Mouse (Mus musculus) CH12.LX (cell line): Measurements from ENCODE around the gene Tank. TPM values are rescaled to one million over a fixed set of nuclear protein-coding genes. Genes with fewer than 3 reads are reported as not detected.

Source experiments
- DNase-seq: peaks from one replicate; pipeline ENCODE4 v3.0.0-alpha.2; 2013; ENCODE audit errors: extremely low read depth
- H3K27ac ChIP-seq: 2 replicates; pipeline ENCODE4 v1.5.1; 2012; ENCODE audit warnings: low read depth, mild to moderate bottlenecking, control low read depth, moderate library complexity; ENCODE audit not compliant: insufficient read depth
- H3K27me3 ChIP-seq: replicated peaks from 2 replicates; pipeline ENCODE3; 2012; ENCODE audit warnings: inconsistent platforms
- H3K36me3 ChIP-seq, 2 experiments: replicated peaks in 1 of 2; 2 replicates each; pipeline versions ENCODE3 to v1.6.1; 2012; ENCODE audit warnings: inconsistent platforms in 1 of 2, low read length in 1 of 2, mild to moderate bottlenecking in 1 of 2, mixed read lengths in 1 of 2, moderate library complexity in 1 of 2; ENCODE audit not compliant: control insufficient read depth in 1 of 2, insufficient read depth in 1 of 2
- H3K4me1 ChIP-seq, 2 experiments: 2 replicates each; pipeline ENCODE4 v1.6.1; 2012; ENCODE audit warnings: inconsistent platforms in 1 of 2, moderate library complexity in 1 of 2; ENCODE audit not compliant: insufficient read depth in 2 of 2, control insufficient read depth in 1 of 2
- H3K4me2 ChIP-seq: 2 replicates; pipeline ENCODE4 v1.6.1; 2012; ENCODE audit warnings: low read depth, mild to moderate bottlenecking, control low read depth; ENCODE audit not compliant: poor library complexity, insufficient read depth, severe bottlenecking
- H3K4me3 ChIP-seq, 3 experiments: fragments of 150-350 bp in 1 of 3; sonication (generic) in 1 of 3; replicated peaks in 1 of 3; 2 replicates each; pipeline versions ENCODE3 to v1.5.1; 2011 to 2012; ENCODE audit warnings: low read depth in 2 of 3, low read length in 2 of 3, mild to moderate bottlenecking in 2 of 3, moderate library complexity in 2 of 3, control low read depth in 1 of 3, improper control_type of control experiment in 1 of 3, inconsistent platforms in 1 of 3, mixed read lengths in 1 of 3; ENCODE audit not compliant: poor library complexity in 1 of 3
- H3K79me2 ChIP-seq: replicated peaks from 2 replicates; pipeline ENCODE4 v1.6.1; 2012; ENCODE audit warnings: mild to moderate bottlenecking, moderate library complexity; ENCODE audit not compliant: control insufficient read depth, poor library complexity, insufficient read depth, severe bottlenecking; ENCODE audit errors: extremely low read depth
- H3K9ac ChIP-seq: 2 replicates; pipeline ENCODE4 v1.6.1; 2012; ENCODE audit warnings: low read depth, mild to moderate bottlenecking, control low read depth, moderate library complexity; ENCODE audit not compliant: insufficient read depth
- H3K9me3 ChIP-seq: replicated peaks from 2 replicates; pipeline ENCODE3; 2012; ENCODE audit warnings: low read length, inconsistent platforms, mixed read lengths
- BHLHE40 ChIP-seq: IDR thresholded peaks from 2 replicates; pipeline ENCODE4 v1.6.1; 2011; ENCODE audit warnings: mild to moderate bottlenecking, low read depth, low read length, improper control_type of control experiment
- CHD1 ChIP-seq: IDR thresholded peaks from 2 replicates; pipeline ENCODE4 v1.6.1; 2012; ENCODE audit warnings: low read depth, low read length, improper control_type of control experiment, inconsistent platforms
- CHD2 ChIP-seq: IDR thresholded peaks from 2 replicates; pipeline ENCODE4 v1.6.1; 2011; ENCODE audit warnings: low read length, improper control_type of control experiment
- CTCF ChIP-seq, 2 experiments: IDR thresholded peaks in 1 of 2; conservative IDR thresholded peaks in 1 of 2; 2 replicates each; pipeline ENCODE4 v1.5.1; 2011 to 2012; ENCODE audit warnings: low read depth in 2 of 2, low read length in 2 of 2, improper control_type of control experiment in 1 of 2, inconsistent platforms in 1 of 2, mild to moderate bottlenecking in 1 of 2, moderate library complexity in 1 of 2
- ELF1 ChIP-seq: IDR thresholded peaks from 2 replicates; pipeline ENCODE4 v1.6.1; 2014; ENCODE audit warnings: low read depth, mild to moderate bottlenecking, inconsistent platforms, low read length, improper control_type of control experiment
- EP300 ChIP-seq: IDR thresholded peaks from 2 replicates; pipeline ENCODE4 v1.6.1; 2011; ENCODE audit warnings: low read length, improper control_type of control experiment
- ETS1 ChIP-seq: conservative IDR thresholded peaks from 2 replicates; pipeline ENCODE4 v1.6.1; 2012; ENCODE audit warnings: low read depth, mild to moderate bottlenecking, inconsistent platforms, low read length, improper control_type of control experiment, moderate library complexity
- HCFC1 ChIP-seq: IDR thresholded peaks from 2 replicates; pipeline ENCODE4 v1.6.1; 2012; ENCODE audit warnings: low read depth, mild to moderate bottlenecking, inconsistent platforms, low read length, improper control_type of control experiment
- JUN ChIP-seq: IDR thresholded peaks from 2 replicates; pipeline ENCODE4 v1.6.1; 2011; ENCODE audit warnings: low read depth, mild to moderate bottlenecking, low read length, improper control_type of control experiment, moderate library complexity; ENCODE audit not compliant: insufficient read depth
- JUND ChIP-seq: conservative IDR thresholded peaks from 2 replicates; pipeline ENCODE4 v1.6.1; 2011; ENCODE audit warnings: low read depth, low read length, improper control_type of control experiment
- KAT2A ChIP-seq: IDR thresholded peaks from 2 replicates; pipeline ENCODE4 v1.6.1; 2012; ENCODE audit warnings: low read length, improper control_type of control experiment, inconsistent platforms; ENCODE audit not compliant: insufficient replicate concordance
- MAFK ChIP-seq: IDR thresholded peaks from 2 replicates; pipeline ENCODE4 v1.6.1; 2011; ENCODE audit warnings: low read length, improper control_type of control experiment; ENCODE audit not compliant: insufficient replicate concordance
- MAX ChIP-seq: IDR thresholded peaks from 2 replicates; pipeline ENCODE4 v1.6.1; 2011; ENCODE audit warnings: low read length, improper control_type of control experiment
- MAZ ChIP-seq: IDR thresholded peaks from 2 replicates; pipeline ENCODE4 v1.6.1; 2012; ENCODE audit warnings: low read depth, mild to moderate bottlenecking, inconsistent platforms, low read length, improper control_type of control experiment, moderate library complexity
- MEF2A ChIP-seq: IDR thresholded peaks from 2 replicates; pipeline ENCODE4 v1.6.1; 2014; ENCODE audit warnings: low read depth, mild to moderate bottlenecking, inconsistent platforms, low read length, improper control_type of control experiment, borderline replicate concordance
- MXI1 ChIP-seq: IDR thresholded peaks from 2 replicates; pipeline ENCODE4 v1.6.1; 2011; ENCODE audit warnings: mild to moderate bottlenecking, low read depth, low read length, improper control_type of control experiment
- MYC ChIP-seq: IDR thresholded peaks from 2 replicates; pipeline ENCODE4 v1.6.1; 2011; ENCODE audit warnings: low read depth, mild to moderate bottlenecking, improper control_type of control experiment, low read length
- NRF1 ChIP-seq: IDR thresholded peaks from 2 replicates; pipeline ENCODE4 v1.6.1; 2014; ENCODE audit warnings: low read depth, mild to moderate bottlenecking, inconsistent platforms, low read length, improper control_type of control experiment, moderate library complexity
- PAX5 ChIP-seq: IDR thresholded peaks from 2 replicates; pipeline ENCODE4 v1.6.1; 2012; ENCODE audit warnings: low read length, inconsistent platforms, mixed read lengths
- RCOR1 ChIP-seq: conservative IDR thresholded peaks from 2 replicates; pipeline ENCODE4 v1.6.1; 2012; ENCODE audit warnings: low read depth, mild to moderate bottlenecking, inconsistent platforms, low read length, improper control_type of control experiment
- SIN3A ChIP-seq: IDR thresholded peaks from 2 replicates; pipeline ENCODE4 v1.6.1; 2012; ENCODE audit warnings: low read length, improper control_type of control experiment, inconsistent platforms
- SMC3 ChIP-seq: IDR thresholded peaks from 2 replicates; pipeline ENCODE4 v1.6.1; 2011; ENCODE audit warnings: low read depth, low read length, improper control_type of control experiment
- TBP ChIP-seq: conservative IDR thresholded peaks from 2 replicates; pipeline ENCODE4 v1.6.1; 2011; ENCODE audit warnings: low read depth, low read length, improper control_type of control experiment
- TCF12 ChIP-seq: IDR thresholded peaks from 2 replicates; pipeline ENCODE4 v1.6.1; 2014; ENCODE audit warnings: low read depth, mild to moderate bottlenecking, inconsistent platforms, low read length, improper control_type of control experiment
- UBTF ChIP-seq: IDR thresholded peaks from 2 replicates; pipeline ENCODE4 v1.6.1; 2012; ENCODE audit warnings: low read depth, mild to moderate bottlenecking, inconsistent platforms, low read length, improper control_type of control experiment, moderate library complexity
- USF2 ChIP-seq: conservative IDR thresholded peaks from 2 replicates; pipeline ENCODE4 v1.6.1; 2011; ENCODE audit warnings: low read depth, low read length, improper control_type of control experiment
- ZKSCAN1 ChIP-seq: IDR thresholded peaks from 2 replicates; pipeline ENCODE4 v1.6.1; 2012; ENCODE audit warnings: low read depth, inconsistent platforms, low read length, improper control_type of control experiment, borderline replicate concordance
- ZMIZ1 ChIP-seq: IDR thresholded peaks from 2 replicates; pipeline ENCODE4 v1.6.1; 2012; ENCODE audit warnings: low read depth, mild to moderate bottlenecking, inconsistent platforms, low read length, improper control_type of control experiment
- ZNF384 ChIP-seq: IDR thresholded peaks from 2 replicates; pipeline ENCODE4 v1.6.1; 2012; ENCODE audit warnings: low read depth, low read length, improper control_type of control experiment, inconsistent platforms
- dilution Hi-C: fragments of 300-500 bp; cut with MboI; formaldehyde crosslinking; loops from 2 replicates; pipeline ENCODE4 v1.14.3; 2020; ENCODE audit warnings: low sequenced_read_pairs; ENCODE audit not compliant: extremely low pct_unique_long_range_greater_than_20kb, extremely low pct_ligation_motif_present
- in situ Hi-C: fragments of 300-500 bp; cut with MboI; formaldehyde crosslinking; loops from 3 replicates; pipeline ENCODE4 v1.14.3; 2019; ENCODE audit warnings: low sequenced_read_pairs, low pct_ligation_motif_present, low pct_unique_long_range_greater_than_20kb, mixed read lengths
- polyA plus RNA-seq: library from polyadenylated mRNA; unstranded; fragments of >175 nt; gene quantifications from 2 replicates; pipeline ENCODE4 v1.2.1, GENCODE M21; 2012; ENCODE audit warnings: low read depth; ENCODE audit not compliant: insufficient read length
- total RNA-seq, 2 experiments: library from RNA; depleted of rRNA; stranded (reverse); fragments of 300-350 nt in 1 of 2; fragments of >200 nt in 1 of 2; gene quantifications; 2 replicates each; pipeline ENCODE4 v1.2.3; 2012 to 2014

The Tank gene
- total and polyA plus RNA-seq, 3 experiments: 45.7 to 152 (median 68.7) TPM

GRCm38 (mm10) chr2:61551680-61552079, 26.7 kb upstream of the Tank start:
- Histone ChIP-seq H3K27me3 (no peaks in the 10 kb centered on the region), H3K79me2 (no peaks in the 10 kb centered on the region), H3K4me3 (no peak overlapping the region), H3K9ac (no peak overlapping the region), H3K27ac (no peak overlapping the region), H3K4me1 (peaks cover 0 to 9% of the 10 kb centered on the region in 2 experiments; a peak in 2 of 4 replicates), H3K36me3 (no peaks in the 10 kb centered on the region), H3K4me2 (no peak overlapping the region), H3K9me3 (no peaks in the 10 kb centered on the region)
- in situ Hi-C loops (no loop called here), dilution Hi-C loops (no loop called here)
- DNase-seq: no peak
- TF ChIP-seq MYC (no peak), UBTF (no peak), TCF12 (no peak), MEF2A (no peak), MAFK (no peak), ZKSCAN1 (no peak), EP300 (no peak), KAT2A (no peak), RCOR1 (no peak), MAZ (no peak), SMC3 (no peak), ZNF384 (no peak), PAX5 (no peak), MAX (no peak), MXI1 (no peak), ZMIZ1 (no peak), USF2 (no peak), HCFC1 (no peak), BHLHE40 (no peak)

- no peak for DNase-seq
- Histone ChIP-seq H3K4me3 (no peak overlapping the region), H3K27me3 (no peaks in the 10 kb centered on the region), H3K4me1 (peaks cover 0 to 9% of the 10 kb centered on the region in 2 experiments; a peak in 2 of 4 replicates), H3K79me2 (no peaks in the 10 kb centered on the region), H3K9ac (no peak overlapping the region), H3K9me3 (no peaks in the 10 kb centered on the region), H3K36me3 (no peaks in the 10 kb centered on the region), H3K27ac (no peak overlapping the region), H3K4me2 (no peak overlapping the region)
- in situ Hi-C loops (no loop called here), dilution Hi-C loops (no loop called here)
- TF ChIP-seq BHLHE40 (no peak), ETS1 (no peak), MAFK (no peak), NRF1 (no peak), CTCF (conservative IDR thresholded peaks at IDR 0.05 in 1 of 2, IDR thresholded peaks at IDR 0.05 in 1 of 2; ENCODE audit: low read depth in 2 of 2, low read length in 2 of 2) (no peak), ELF1 (no peak), MAZ (no peak), TCF12 (no peak), TBP (no peak), PAX5 (no peak), JUN (no peak), MEF2A (no peak), MXI1 (no peak), CHD1 (no peak), CHD2 (no peak), JUND (no peak), SIN3A (no peak)
These were observed 23.0 kb upstream of the Tank start for GRCm38 (mm10) chr2:61555367-61555766.
